Mouse (Mus musculus): ENCODE data around the gene Tmprss9. TPM values are rescaled to one million over a fixed set of nuclear protein-coding genes. Genes with fewer than 3 reads are reported as not detected.

Gene Tmprss9
- polyA plus RNA-seq, 1 experiment from 2014 or later: 0.12 TPM

DNA sequence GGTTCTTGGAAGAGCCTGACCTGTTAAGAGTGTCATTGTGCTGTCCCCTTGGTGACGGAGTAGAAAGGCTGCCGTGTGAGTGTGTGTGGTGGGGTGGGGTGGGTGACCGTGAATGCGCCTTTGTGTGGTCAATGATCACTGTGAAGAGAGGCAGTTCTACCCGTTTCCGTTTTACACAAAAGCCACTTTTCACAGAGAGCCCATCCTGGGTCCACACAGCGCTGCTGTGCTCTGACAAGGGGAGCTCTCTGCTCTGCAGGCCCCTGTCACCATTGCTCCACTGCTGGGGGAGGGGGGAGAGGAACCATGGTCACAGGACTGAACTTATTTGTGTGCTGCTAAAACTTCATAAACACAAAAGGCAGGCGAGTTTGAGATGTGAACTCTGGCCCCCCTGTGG, 14.3 kb upstream of the Tmprss9 start:
- H3K9me3 ChIP-seq (ENCODE audit: low read length): no peaks in the 10 kb centered on the region
- H3K27ac ChIP-seq (ENCODE audit: low read depth): peak overlapping the region; percentile 98
- no peaks in the 10 kb centered on the region for H3K27me3 ChIP-seq (ENCODE audit: insufficient read depth, low read length)
- H3K4me1 ChIP-seq (ENCODE audit: insufficient read depth): peaks cover 35% of the 10 kb centered on the region
- peaks cover 22% of the 10 kb centered on the region for H3K36me3 ChIP-seq (replicated peaks; ENCODE audit: insufficient read depth, low read length)
- TF ChIP-seq CTCF (IDR thresholded peaks at IDR 0.05; ENCODE audit: low read depth) (no peak), EP300 (IDR thresholded peaks at IDR 0.05; ENCODE audit: low read depth) (no peak)
- DNase-seq (no peak), ATAC-seq (no peak)
- H3K4me3 ChIP-seq (ENCODE audit: low read depth, low read length): peak overlapping the region; percentile 90
- 59% methylated on average over 8 of the region's 8 CpGs for WGBS (ENCODE audit: insufficient replicate concordance)
- H3K9ac ChIP-seq (replicated peaks): peak overlapping the region; percentile 86
- peak overlapping the region; percentile 98 for H3K4me2 ChIP-seq (ENCODE audit: low read depth, low read length)

DNA sequence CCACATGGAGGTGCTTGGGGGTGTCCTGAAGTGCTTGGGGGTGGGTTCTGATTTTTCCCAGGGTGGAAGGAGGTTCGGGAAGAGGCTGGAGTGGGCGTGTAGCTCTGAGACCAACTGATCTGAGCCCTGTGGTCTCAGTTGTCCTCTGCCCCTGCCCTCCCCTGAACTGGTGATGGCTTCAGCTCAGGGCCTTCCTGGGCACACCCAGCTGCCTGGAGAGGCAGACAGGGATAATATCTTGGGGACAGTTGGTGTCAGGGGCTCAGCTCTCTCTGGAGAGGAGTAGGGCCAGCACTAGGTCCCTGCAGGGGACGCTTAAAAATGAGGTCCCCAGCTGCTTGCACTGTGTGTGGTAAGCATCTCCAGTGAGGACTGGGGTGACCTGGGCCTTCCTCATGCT, 13.8 kb upstream of the Tmprss9 start:
- peak; percentile 62 for ATAC-seq
- TF ChIP-seq EP300 (IDR thresholded peaks at IDR 0.05; ENCODE audit: low read depth): no peak
- TF ChIP-seq CTCF (IDR thresholded peaks at IDR 0.05; ENCODE audit: low read depth): no peak
- Histone ChIP-seq H3K36me3 (replicated peaks; ENCODE audit: insufficient read depth, low read length) (peaks cover 25% of the 10 kb centered on the region), H3K9me3 (ENCODE audit: low read length) (no peaks in the 10 kb centered on the region), H3K27me3 (ENCODE audit: insufficient read depth, low read length) (no peaks in the 10 kb centered on the region), H3K4me1 (ENCODE audit: insufficient read depth) (peaks cover 38% of the 10 kb centered on the region), H3K4me2 (ENCODE audit: low read depth, low read length) (peak overlapping the region; percentile 98), H3K9ac (replicated peaks) (peak overlapping the region; percentile 86), H3K27ac (ENCODE audit: low read depth) (peak overlapping the region; percentile 98), H3K4me3 (ENCODE audit: low read depth, low read length) (peak overlapping the region; percentile 90)
- peak; percentile 54 for DNase-seq
- 69% methylated on average over 3 of the region's 3 CpGs for WGBS (ENCODE audit: insufficient replicate concordance)

DNA sequence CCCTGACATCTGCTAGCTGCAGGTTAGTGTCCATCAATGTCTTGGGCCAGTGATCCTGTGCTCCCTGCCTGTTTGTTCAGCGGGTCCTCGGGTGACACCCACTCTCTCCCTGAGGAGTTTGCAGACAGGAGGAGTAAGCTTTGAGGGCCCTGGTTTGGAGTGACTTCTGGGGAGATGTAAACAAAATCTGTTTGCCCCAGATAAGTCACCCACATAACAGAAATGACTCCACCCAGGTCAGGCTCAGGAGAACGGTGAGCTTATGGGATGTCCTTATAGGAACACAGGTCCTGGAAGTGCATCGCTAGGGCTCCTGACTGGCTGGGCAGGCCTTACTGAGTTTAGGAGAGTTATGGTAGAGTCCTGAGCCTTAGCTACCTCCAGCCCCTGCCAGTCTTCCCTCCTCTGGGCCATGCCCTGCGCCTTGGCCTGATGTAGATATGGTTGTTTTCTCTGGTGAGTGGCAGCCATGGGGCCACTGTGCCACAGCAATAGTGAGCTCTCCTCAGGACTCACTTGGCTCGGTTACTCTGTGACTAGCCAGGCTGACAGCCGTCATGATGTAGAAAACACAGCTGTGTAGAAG, 13.2 kb upstream of the Tmprss9 start:
- TF ChIP-seq EP300 (IDR thresholded peaks at IDR 0.05; ENCODE audit: low read depth) (peak; percentile 97), CTCF (IDR thresholded peaks at IDR 0.05; ENCODE audit: low read depth) (no peak)
- Histone ChIP-seq H3K4me3 (ENCODE audit: low read depth, low read length) (peak overlapping the region; percentile 90), H3K4me2 (ENCODE audit: low read depth, low read length) (peak overlapping the region; percentile 98), H3K9me3 (ENCODE audit: low read length) (no peaks in the 10 kb centered on the region), H3K4me1 (ENCODE audit: insufficient read depth) (peaks cover 38% of the 10 kb centered on the region), H3K9ac (replicated peaks) (peak overlapping the region; percentile 86), H3K27ac (ENCODE audit: low read depth) (peak overlapping the region; percentile 98), H3K36me3 (replicated peaks; ENCODE audit: insufficient read depth, low read length) (peaks cover 28% of the 10 kb centered on the region), H3K27me3 (ENCODE audit: insufficient read depth, low read length) (no peaks in the 10 kb centered on the region)
- peak; percentile 72 for DNase-seq
- 50% methylated on average over 7 of the region's 7 CpGs for WGBS (ENCODE audit: insufficient replicate concordance)
- peak; percentile 83 for ATAC-seq

DNA sequence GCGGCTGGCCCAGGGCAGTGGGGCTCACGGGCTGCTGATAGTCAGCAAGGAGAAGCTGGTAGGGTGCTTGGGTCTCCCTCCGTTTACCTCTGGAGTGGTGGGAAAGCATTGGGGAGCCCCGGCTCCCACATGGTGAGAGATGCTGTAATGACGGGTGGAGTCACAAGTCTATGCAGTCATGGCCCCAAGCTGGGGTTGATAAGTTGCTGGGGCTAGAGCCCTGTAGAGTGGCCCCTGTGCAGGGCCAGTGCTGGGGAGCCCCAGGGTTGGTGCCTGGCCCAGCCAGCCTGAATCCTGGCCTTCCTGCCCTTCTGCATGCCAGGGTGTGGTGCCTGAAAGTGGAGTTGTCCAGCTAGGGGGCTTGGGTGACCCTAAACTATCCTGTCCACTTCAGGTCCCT, 9.3 kb upstream of the Tmprss9 start:
- Histone ChIP-seq H3K9me3 (ENCODE audit: low read length) (no peaks in the 10 kb centered on the region), H3K9ac (replicated peaks) (no peak overlapping the region), H3K4me2 (ENCODE audit: low read depth, low read length) (no peak overlapping the region), H3K4me1 (ENCODE audit: insufficient read depth) (peaks cover 14% of the 10 kb centered on the region), H3K36me3 (replicated peaks; ENCODE audit: insufficient read depth, low read length) (peaks cover 62% of the 10 kb centered on the region), H3K4me3 (ENCODE audit: low read depth, low read length) (no peak overlapping the region), H3K27me3 (ENCODE audit: insufficient read depth, low read length) (no peaks in the 10 kb centered on the region), H3K27ac (ENCODE audit: low read depth) (peak overlapping the region; percentile 39; the same call in 1 of the 2 replicates)
- 83% methylated on average over 5 of the region's 5 CpGs for WGBS (ENCODE audit: insufficient replicate concordance)
- no peak for ATAC-seq
- DNase-seq: no peak
- TF ChIP-seq EP300 (IDR thresholded peaks at IDR 0.05; ENCODE audit: low read depth): no peak

DNA sequence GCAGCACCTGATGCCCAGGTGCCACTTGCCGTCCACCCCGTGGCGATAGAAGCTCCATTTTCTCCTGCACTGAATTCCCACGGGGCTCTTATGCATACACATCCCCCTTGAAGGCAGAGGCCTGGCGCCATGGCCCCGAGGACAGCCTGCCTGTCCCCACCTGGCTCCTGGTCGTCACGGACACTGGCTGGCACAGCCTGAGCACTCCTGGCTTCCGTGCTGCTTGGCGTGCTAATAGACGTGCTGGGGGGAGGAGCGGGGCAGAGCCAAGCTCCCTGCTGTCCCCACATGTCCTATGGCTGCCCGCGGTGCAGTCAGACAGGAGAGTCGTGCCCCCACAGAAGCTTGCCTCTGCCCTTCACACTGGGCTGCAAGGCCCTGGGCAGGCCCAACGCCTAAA, 7.2 kb upstream of the Tmprss9 start:
- no peak for ATAC-seq
- 94% methylated on average over 16 of the region's 16 CpGs for WGBS (ENCODE audit: insufficient replicate concordance)

DNA sequence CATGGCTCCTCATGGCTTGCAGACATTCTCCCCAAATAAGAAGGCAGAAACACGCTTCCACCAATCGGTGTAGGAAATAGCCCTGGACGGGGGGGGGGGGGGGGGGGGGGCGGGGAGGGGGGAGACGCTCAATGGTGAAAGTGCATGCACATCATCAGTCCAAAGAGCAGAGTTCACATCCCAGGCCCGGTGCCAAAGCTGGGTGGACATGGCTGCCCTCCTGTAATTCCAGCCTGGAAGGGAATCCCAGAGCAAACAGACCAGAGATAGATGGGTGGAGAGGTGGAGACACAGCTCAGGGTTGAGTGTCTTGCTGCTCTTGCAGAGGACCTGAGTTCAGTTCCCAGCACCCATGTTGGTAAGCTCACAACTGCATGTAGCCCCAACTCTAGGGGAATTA, 655 bp upstream of the Tmprss9 start:
- TF ChIP-seq EP300 (IDR thresholded peaks at IDR 0.05; ENCODE audit: low read depth): no peak
- TF ChIP-seq CTCF (IDR thresholded peaks at IDR 0.05; ENCODE audit: low read depth): no peak
- Histone ChIP-seq H3K4me3 (ENCODE audit: low read depth, low read length) (no peak overlapping the region), H3K36me3 (replicated peaks; ENCODE audit: insufficient read depth, low read length) (peaks cover 26% of the 10 kb centered on the region), H3K27ac (ENCODE audit: low read depth) (no peak overlapping the region), H3K9me3 (ENCODE audit: low read length) (no peaks in the 10 kb centered on the region), H3K4me2 (ENCODE audit: low read depth, low read length) (no peak overlapping the region), H3K9ac (replicated peaks) (no peak overlapping the region), H3K27me3 (ENCODE audit: insufficient read depth, low read length) (peaks cover 2% of the 10 kb centered on the region; the same call in 1 of the 2 replicates), H3K4me1 (ENCODE audit: insufficient read depth) (no peaks in the 10 kb centered on the region)
- 60% methylated on average over 4 of the region's 6 CpGs for WGBS (ENCODE audit: insufficient replicate concordance)
- DNase-seq (peak; percentile 63), ATAC-seq (peak; percentile 59)

More for the DNA sequence above, 7.2 kb upstream of the Tmprss9 start:
- Histone ChIP-seq H3K4me1 (ENCODE audit: insufficient read depth) (peaks cover 7% of the 10 kb centered on the region), H3K27me3 (ENCODE audit: insufficient read depth, low read length) (no peaks in the 10 kb centered on the region), H3K4me3 (ENCODE audit: low read depth, low read length) (no peak overlapping the region), H3K4me2 (ENCODE audit: low read depth, low read length) (no peak overlapping the region), H3K27ac (ENCODE audit: low read depth) (no peak overlapping the region), H3K9ac (replicated peaks) (no peak overlapping the region), H3K9me3 (ENCODE audit: low read length) (no peaks in the 10 kb centered on the region), H3K36me3 (replicated peaks; ENCODE audit: insufficient read depth, low read length) (peaks cover 73% of the 10 kb centered on the region)
- DNase-seq: no peak
- TF ChIP-seq CTCF (IDR thresholded peaks at IDR 0.05; ENCODE audit: low read depth) (no peak), EP300 (IDR thresholded peaks at IDR 0.05; ENCODE audit: low read depth) (no peak)
